Mouse (Mus musculus): ENCODE measurements around the gene Nkpd1. TPM values are rescaled to one million over a fixed set of nuclear protein-coding genes. Genes with fewer than 3 reads are reported as not detected.
A peak's percentile ranks its signal among the peaks of the same experiment; 100 is the strongest.

The Nkpd1 gene
- total RNA-seq (2021) (not detected), polyA plus RNA-seq (2012; rRNA removed) (0.06 TPM in 1 of 2 replicates, not detected in the other)
- long read RNA-seq = 0 reads

DNA sequence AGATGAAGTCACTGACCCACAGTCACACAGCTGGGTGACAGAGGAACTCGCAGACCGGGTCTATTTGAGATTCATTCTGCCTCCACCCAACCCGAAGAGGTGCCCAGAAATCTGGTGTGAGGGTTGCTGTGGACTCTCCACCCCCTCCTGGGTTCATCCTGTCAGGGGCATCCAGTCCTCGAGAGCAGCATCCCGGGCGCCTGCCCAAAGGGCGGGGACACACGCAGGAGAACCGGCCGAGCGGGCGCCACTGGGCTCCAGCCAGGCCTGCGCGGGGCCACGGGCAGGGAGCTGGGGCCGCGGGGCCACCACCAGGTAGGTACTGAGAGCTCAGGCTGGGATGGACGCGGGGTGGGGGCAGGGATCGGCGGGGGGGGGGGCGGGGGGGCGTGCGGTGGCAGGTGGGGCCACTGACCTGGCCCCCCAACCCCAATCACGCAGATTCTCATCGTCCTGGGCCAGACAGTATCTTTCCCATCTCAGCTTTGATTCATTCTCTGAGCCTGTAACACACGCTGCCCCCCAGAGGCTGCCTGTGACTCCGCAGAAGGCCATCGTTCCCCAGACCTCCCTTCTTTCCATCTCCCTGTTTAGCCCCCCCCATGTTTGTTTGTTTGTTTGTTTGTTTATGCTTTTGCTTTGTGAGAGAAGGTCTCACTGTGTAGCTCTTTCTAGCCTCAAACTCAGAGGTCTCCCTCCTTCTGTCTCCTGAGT is at the start of gene Nkpd1:
Nkpd1 (plus strand) TSS at position 187 of the 714 bp plus-strand sequence.
- WGBS = 6% methylated on average over 29 of the region's 29 CpGs
- no peak for TF ChIP-seq POLR2A (IDR thresholded peaks at IDR 0.05; ENCODE audit: insufficient read depth, low read depth, low read length)
- TF ChIP-seq EP300 (IDR thresholded peaks at IDR 0.05; ENCODE audit: insufficient read depth, low read depth, low read length) = no peak
- TF ChIP-seq CTCF (IDR thresholded peaks at IDR 0.05) = peak; percentile 52
- Histone ChIP-seq H3K9ac (ENCODE audit: low read depth, low read length) (no peak within 1 kb of the TSS), H3K27ac (no peak within 1 kb of the TSS), H3K27me3 (ENCODE audit: control insufficient read depth, insufficient read depth, low read length) (peaks cover 5% of the 10 kb centered on the region), H3K4me1 (ENCODE audit: control insufficient read depth, insufficient read depth, low read length) (no peaks in the 10 kb centered on the region), H3K79me2 (replicated peaks; ENCODE audit: control insufficient read depth, insufficient read depth, low read length) (no peaks in the 10 kb centered on the region), H3K4me3 (no peak within 1 kb of the TSS), H3K36me3 (ENCODE audit: control insufficient read depth, insufficient read depth, low read length) (no peaks in the 10 kb centered on the region)
- intact Hi-C loops (cut with DNase I) = no loop called here
- no peak for DNase-seq

DNA sequence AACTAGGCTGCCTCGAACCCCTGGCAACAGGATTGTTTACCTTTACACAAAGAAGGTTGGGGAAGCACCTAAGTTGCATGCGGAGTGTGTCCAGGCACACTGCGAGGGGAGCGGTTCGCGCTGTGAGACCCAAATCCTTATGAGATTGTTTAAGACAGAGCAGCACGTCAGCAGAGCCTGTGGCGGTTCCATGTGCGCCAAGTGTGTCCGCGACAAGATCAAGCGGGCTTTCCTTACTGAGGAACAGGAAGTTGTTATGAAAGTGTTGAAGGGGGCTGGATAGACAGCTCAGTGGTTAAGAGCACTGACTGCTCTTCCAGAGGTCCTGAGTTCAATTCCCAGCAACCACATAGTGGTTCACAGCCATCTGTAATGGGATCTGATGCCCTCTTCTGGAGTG is 49.4 kb upstream of the Nkpd1 start:
- no peaks in the 10 kb centered on the region for H3K79me2 ChIP-seq (replicated peaks; ENCODE audit: control insufficient read depth, insufficient read depth, low read length)
- intact Hi-C loops (cut with DNase I) = no loop called here
- H3K36me3 ChIP-seq (ENCODE audit: control insufficient read depth, insufficient read depth, low read length) = no peaks in the 10 kb centered on the region
- H3K27me3 ChIP-seq (ENCODE audit: control insufficient read depth, insufficient read depth, low read length) = no peaks in the 10 kb centered on the region; the same call in 1 of the 2 replicates
- no peak overlapping the region for H3K4me3 ChIP-seq
- 65% methylated on average over 12 of the region's 12 CpGs for WGBS
- no peak overlapping the region for H3K27ac ChIP-seq
- no peak overlapping the region for H3K9ac ChIP-seq (ENCODE audit: low read depth, low read length)
- H3K4me1 ChIP-seq (ENCODE audit: control insufficient read depth, insufficient read depth, low read length) = peaks cover 6% of the 10 kb centered on the region
- no peak for DNase-seq
- no peak for TF ChIP-seq CTCF (IDR thresholded peaks at IDR 0.05)
- TF ChIP-seq EP300 (IDR thresholded peaks at IDR 0.05; ENCODE audit: insufficient read depth, low read depth, low read length) = no peak
- no peak for TF ChIP-seq POLR2A (IDR thresholded peaks at IDR 0.05; ENCODE audit: insufficient read depth, low read depth, low read length)

DNA sequence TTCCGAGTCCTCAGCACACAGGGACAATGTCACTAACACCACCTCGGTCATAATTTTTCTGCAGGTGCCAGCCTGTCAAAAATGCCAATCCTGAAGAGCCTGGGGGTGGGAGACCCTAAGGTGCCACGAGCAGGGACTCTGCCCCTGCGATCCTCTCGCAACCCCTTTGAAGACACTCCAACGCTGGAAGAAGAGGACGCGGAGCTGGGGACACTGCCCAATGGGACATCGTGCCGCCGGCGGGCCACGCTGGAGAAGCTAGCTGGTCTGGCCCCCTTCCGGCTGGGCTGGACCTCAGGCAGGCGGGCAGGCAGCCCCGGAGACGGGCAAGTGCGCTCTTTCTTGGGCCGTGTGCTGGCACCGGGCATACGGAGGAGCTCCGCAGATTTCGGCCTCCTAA is 48.2 kb upstream of the Nkpd1 start:
- H3K4me3 ChIP-seq = no peak overlapping the region
- no peaks in the 10 kb centered on the region; the same call in 1 of the 2 replicates for H3K27me3 ChIP-seq (ENCODE audit: control insufficient read depth, insufficient read depth, low read length)
- WGBS = 50% methylated on average over 23 of the region's 23 CpGs

DNA sequence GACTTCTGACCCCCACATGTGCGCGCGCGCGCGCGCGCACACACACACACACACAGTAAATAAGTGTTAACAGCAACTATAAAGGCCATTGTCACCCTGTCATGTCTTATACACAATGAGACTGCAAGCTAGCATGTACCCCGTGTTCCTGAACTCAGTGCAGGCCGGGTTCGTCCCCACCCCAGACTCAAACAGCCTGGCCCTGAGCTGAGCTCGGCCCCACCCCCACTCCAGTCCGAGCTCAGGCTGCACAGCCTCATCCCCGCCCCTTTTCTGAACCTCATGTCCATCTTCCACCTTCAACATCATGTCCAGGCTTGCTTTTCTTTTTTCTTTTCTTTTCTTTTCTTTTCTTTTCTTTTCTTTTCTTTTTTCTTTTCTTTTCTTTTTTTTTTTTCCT is 47.3 kb upstream of the Nkpd1 start:
- no peaks in the 10 kb centered on the region for H3K36me3 ChIP-seq (ENCODE audit: control insufficient read depth, insufficient read depth, low read length)
- H3K79me2 ChIP-seq (replicated peaks; ENCODE audit: control insufficient read depth, insufficient read depth, low read length) = no peaks in the 10 kb centered on the region
- no peaks in the 10 kb centered on the region; the same call in 1 of the 2 replicates for H3K27me3 ChIP-seq (ENCODE audit: control insufficient read depth, insufficient read depth, low read length)
- H3K27ac ChIP-seq = no peak overlapping the region
- 51% methylated on average over 14 of the region's 14 CpGs for WGBS
- H3K9ac ChIP-seq (ENCODE audit: low read depth, low read length) = no peak overlapping the region
- intact Hi-C loops (cut with DNase I) = no loop called here
- peaks cover 10% of the 10 kb centered on the region for H3K4me1 ChIP-seq (ENCODE audit: control insufficient read depth, insufficient read depth, low read length)
- no peak for DNase-seq
- no peak overlapping the region for H3K4me3 ChIP-seq
- TF ChIP-seq EP300 (IDR thresholded peaks at IDR 0.05; ENCODE audit: insufficient read depth, low read depth, low read length) (no peak), POLR2A (IDR thresholded peaks at IDR 0.05; ENCODE audit: insufficient read depth, low read depth, low read length) (no peak), CTCF (IDR thresholded peaks at IDR 0.05) (no peak)

More for the DNA sequence above, 48.2 kb upstream of the Nkpd1 start:
- Histone ChIP-seq H3K79me2 (replicated peaks; ENCODE audit: control insufficient read depth, insufficient read depth, low read length) (no peaks in the 10 kb centered on the region), H3K27ac (no peak overlapping the region), H3K36me3 (ENCODE audit: control insufficient read depth, insufficient read depth, low read length) (no peaks in the 10 kb centered on the region), H3K4me1 (ENCODE audit: control insufficient read depth, insufficient read depth, low read length) (peaks cover 10% of the 10 kb centered on the region), H3K9ac (ENCODE audit: low read depth, low read length) (no peak overlapping the region)
- intact Hi-C loops (cut with DNase I) = no loop called here
- no peak for DNase-seq
- TF ChIP-seq CTCF (IDR thresholded peaks at IDR 0.05) (no peak), POLR2A (IDR thresholded peaks at IDR 0.05; ENCODE audit: insufficient read depth, low read depth, low read length) (no peak), EP300 (IDR thresholded peaks at IDR 0.05; ENCODE audit: insufficient read depth, low read depth, low read length) (no peak)

DNA sequence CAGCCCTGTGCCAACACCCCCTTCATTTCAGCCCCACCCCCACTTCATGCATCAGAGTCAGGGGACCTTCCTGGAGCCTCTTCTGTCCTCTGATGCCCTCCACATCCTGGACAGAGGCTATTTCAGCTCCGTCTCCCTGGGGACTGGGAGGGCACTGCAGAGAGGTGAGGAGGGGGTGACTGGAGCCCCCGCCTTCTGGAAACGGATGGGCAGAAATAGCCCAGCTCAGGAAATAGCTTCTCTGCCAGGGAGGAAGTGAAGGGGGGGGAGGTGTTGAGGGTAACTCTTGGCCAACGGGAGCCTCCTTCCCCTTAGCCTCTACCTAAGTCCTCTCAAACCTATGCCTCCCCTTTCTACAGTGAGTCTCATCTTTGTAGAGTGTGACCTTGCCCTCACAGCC is 45.2 kb upstream of the Nkpd1 start:
- peaks cover 10% of the 10 kb centered on the region for H3K4me1 ChIP-seq (ENCODE audit: control insufficient read depth, insufficient read depth, low read length)
- H3K9ac ChIP-seq (ENCODE audit: low read depth, low read length) = no peak overlapping the region

DNA sequence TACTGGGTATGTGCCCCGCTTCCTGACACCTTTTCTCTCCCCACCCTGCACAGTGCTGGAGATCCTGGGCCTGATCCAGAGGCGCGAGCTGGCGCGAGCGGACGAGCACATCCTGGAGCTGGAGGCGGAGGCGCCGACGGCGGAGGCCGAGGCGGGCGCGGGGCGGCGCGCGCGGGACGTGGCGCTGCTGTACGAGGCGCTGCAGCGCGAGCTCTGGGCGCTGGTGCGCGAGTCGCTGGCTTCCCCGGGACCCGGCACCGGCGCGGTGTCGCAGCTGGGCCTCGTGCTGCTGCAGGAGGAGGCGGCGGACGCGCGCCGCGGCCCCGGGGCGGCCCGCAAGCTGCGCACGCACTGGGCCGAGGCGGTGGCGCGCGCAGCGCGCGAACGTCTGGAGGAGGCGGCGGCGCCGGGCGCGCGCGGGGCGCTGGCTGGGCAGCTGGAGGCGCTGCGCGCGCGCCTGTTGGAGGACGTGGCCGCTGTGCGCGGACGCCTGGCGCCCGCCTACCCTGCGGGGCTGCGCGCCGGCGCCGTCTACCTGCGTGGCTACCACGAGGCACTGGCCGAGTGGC is 43.7 kb upstream of the Nkpd1 start:
- H3K36me3 ChIP-seq (ENCODE audit: control insufficient read depth, insufficient read depth, low read length) = no peaks in the 10 kb centered on the region
- peak overlapping the region; percentile 46 for H3K4me3 ChIP-seq
- DNase-seq = peak; percentile 83 to 88
- H3K4me1 ChIP-seq (ENCODE audit: control insufficient read depth, insufficient read depth, low read length) = peaks cover 13% of the 10 kb centered on the region
- no peaks in the 10 kb centered on the region for H3K79me2 ChIP-seq (replicated peaks; ENCODE audit: control insufficient read depth, insufficient read depth, low read length)
- WGBS = 1% methylated on average over 88 of the region's 89 CpGs
- peak overlapping the region; percentile 82 for H3K9ac ChIP-seq (ENCODE audit: low read depth, low read length)
- H3K27ac ChIP-seq = peak overlapping the region; percentile 62
- no peaks in the 10 kb centered on the region for H3K27me3 ChIP-seq (ENCODE audit: control insufficient read depth, insufficient read depth, low read length)
- intact Hi-C loops (cut with DNase I) = no loop called here
- TF ChIP-seq CTCF (IDR thresholded peaks at IDR 0.05) (no peak), POLR2A (IDR thresholded peaks at IDR 0.05; ENCODE audit: insufficient read depth, low read depth, low read length) (no peak), EP300 (IDR thresholded peaks at IDR 0.05; ENCODE audit: insufficient read depth, low read depth, low read length) (no peak)

More for the DNA sequence above, 45.2 kb upstream of the Nkpd1 start:
- H3K27me3 ChIP-seq (ENCODE audit: control insufficient read depth, insufficient read depth, low read length) = no peaks in the 10 kb centered on the region
- H3K4me3 ChIP-seq = no peak overlapping the region
- WGBS = 10% methylated on average over 4 of the region's 4 CpGs
- no peak overlapping the region for H3K27ac ChIP-seq
- intact Hi-C loops (cut with DNase I) = no loop called here
- no peaks in the 10 kb centered on the region for H3K36me3 ChIP-seq (ENCODE audit: control insufficient read depth, insufficient read depth, low read length)
- H3K79me2 ChIP-seq (replicated peaks; ENCODE audit: control insufficient read depth, insufficient read depth, low read length) = no peaks in the 10 kb centered on the region
- 0 out of 2 replicates have a peak, but pooled peaks have one; percentile 11 for TF ChIP-seq EP300 (IDR thresholded peaks at IDR 0.05; ENCODE audit: insufficient read depth, low read depth, low read length)
- TF ChIP-seq CTCF (IDR thresholded peaks at IDR 0.05) = no peak
- no peak for TF ChIP-seq POLR2A (IDR thresholded peaks at IDR 0.05; ENCODE audit: insufficient read depth, low read depth, low read length)
- peak in 1 of 2 experiments; percentile 37 for DNase-seq
